Mouse (Mus musculus) CD4-positive, CD25-positive, alpha-beta regulatory T cell, adult 2 months (primary cell): ENCODE measurements at regions not wholly inside any gene's neighbourhood (a gene's known extent, or its start where the extent isn't known, plus 50 kb on each side); places are given as distances from the start of the nearest gene placed in this dataset.

Source experiments
- DNase-seq: peaks from one replicate; pipeline ENCODE4 v3.0.0-alpha.2; 2012; ENCODE audit warnings: low read depth, low spot score

DNA sequence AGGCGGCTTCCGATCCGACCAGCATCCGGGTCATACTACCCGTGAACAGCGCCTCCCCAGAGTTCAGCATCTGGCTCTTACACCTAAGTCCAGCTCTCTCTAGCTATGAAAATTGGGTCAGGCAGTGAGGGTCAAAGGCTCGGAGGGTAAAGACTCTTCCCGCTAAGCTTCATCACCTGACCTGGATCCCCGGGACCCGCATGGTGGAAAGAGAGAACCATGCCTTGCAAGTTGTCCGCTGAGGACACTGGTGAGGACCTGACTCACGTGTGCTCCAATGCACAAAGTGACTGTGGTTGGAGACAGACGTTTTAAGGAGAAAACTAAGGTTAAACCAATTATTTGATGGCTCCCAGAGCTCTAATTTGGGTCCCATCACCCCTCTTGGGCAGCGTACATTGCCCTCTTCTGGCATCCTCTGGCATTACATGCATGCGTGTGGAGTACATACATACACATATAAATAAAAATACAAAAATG, 74.6 kb upstream of the Sall4 start:
- DNase-seq, result peak; percentile 13

DNA sequence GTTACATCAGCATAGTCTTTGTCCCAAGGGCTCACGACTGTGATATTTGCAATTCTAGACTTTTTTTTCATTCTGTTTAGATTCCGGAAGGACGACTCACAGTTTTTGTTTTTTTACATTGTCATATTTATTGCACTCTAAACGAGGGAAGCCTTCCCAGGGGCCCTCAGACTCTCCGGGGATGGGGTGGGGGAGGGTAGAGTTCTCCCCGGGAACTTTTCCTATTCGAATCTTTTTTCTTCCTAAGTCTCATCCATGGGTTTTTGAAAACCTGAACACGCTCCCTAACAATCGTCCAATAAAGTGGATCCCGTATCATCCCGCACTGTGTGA, 73.9 kb upstream of the Sall4 start:
- DNase-seq, result no peak

DNA sequence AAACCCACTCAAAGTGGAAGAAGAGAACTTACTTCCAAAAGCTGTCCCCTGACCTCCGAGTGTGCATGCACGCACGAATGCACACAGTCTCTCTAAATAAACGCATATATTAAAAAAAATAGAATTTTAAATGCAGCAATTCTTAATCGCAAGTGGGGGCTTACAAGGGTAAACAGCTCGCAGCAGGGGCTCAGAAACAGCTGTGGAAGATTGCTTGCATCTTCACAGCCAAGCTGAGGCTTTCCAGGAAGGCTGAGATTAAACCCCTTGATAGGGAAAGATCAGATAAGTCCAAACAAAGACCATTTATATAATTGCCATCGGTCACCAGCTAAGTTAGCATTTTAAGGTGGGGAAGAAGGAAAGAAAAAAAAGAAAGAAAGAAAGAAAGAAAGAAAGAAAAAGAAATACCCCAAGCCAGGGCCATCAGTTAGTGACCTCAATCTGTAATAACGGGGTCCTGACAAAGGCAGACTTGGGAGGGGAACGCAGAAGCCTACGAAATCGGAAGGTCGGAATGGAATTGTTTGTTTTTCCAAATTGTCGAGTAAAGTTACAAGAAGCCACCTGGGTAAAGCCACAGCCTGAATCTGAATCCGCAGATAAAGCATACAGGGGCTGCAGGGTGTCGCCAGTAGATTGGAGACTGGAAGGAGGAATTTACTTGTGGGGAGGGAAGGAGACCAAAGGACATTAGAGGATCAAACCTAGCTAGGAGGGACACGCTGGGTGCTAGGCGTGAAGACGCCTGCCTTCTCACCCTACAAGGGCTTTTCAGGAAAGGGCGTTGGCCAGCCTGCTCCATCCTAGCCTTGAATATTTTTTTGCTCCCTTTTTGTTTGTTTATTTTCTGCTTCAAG, 73.3 kb upstream of the Sall4 start:
- no peak for DNase-seq

DNA sequence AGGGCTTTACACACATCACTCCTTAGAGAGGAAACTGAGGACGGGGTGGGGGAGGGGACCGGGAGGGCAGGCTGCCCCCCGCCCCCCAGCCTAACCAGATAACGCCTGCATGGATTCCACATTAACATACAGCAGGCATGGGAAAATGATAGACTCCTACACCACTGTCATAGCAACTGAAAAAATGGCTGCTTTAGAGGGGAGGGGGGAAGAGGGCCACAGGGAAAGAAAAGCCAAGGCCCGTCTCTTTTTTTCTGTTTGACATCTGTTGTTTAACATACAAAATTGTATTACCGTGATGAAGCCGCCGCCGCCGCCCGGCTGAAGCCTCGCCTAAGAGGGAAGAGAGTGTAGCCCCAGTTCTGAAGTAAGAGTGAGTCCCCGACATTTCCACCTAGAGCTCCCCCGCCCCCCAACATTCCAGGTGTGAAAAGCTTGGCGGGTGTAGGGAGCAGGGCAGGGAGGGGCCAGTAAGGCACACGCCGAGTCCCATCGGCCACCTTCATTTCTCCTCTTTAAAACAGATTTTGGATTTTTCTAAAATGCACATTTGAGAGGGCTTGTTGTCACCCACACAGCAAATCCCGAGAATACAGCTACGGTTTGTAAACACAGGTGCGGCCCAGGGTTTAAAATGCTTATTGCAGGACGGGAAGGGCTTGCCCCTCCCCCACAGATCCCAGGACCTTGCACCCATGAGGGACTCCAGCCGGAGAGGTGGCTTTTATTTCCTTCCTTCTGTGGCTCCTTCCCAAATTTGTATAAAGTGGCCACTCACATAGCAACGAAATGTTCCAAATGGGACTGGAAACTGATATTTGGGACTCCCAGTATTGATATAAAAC, 72.3 kb upstream of the Sall4 start:
- no peak for DNase-seq

DNA sequence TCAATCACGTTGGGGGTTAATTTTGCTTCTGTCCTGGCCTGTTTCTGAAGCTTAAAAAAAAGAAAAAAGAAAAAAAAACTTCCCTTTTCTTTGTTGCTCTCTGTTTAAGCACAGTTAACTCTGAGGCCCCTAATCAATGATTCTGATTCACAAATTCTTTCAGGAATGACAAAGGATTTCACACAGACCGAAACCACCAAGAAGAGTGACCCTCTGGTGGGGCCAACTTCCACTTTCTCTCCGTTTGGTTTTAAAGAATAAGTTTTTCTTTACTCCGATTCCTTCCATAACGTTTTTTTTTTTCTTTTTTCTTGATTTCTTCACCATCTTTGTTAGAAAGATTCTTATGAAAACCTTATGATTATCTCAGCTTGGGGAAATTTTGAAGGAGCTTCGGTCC, 71.5 kb upstream of the Sall4 start:
- DNase-seq, result no peak

DNA sequence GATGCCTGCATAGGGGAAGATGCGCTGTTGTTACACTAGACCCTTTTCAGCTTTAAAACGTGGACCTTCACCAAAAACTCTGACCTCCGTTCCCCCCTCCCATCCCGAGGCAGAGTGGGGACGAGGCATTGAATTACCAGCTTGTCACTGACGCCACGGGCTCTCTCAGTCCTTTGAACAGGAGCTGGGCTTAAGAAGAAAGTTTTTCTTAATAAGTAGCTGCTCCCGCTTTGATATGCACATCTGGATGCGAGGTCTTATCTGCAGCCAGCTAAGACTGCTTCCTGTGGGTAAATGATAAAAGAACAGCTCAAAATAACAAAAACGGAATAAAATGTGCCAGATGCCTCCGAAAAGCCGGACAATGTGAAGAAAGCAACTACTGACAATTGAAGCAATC, 70.9 kb upstream of the Sall4 start:
- no peak for DNase-seq

DNA sequence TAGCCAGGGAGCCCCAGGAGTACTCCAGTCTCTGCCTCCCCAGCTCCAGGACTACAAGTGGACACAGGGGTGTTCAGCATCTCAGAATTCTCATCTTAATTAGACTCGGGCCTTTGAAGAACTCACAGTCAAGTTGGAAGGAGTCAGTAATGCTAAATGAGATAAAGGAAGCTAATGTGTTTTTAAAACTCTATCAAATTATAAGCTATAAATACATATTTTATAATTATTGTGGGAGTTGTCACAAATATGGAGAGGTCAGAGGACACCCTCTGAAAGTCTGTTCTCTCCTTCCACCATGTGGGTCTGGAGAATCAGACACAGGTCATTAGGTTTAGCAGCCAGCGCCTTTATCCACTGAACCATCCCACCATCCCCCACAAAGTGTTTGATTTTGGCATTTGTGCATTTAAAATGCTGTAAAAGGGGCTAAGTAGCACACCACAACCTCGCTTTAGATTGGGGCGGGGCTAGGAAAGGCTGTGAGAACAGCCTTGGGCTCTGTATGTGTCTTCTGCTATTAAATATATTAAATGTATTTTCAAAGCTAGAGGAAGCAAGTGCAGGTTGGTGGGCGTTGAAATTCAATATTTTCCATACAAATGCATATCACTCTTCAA, 70.3 kb upstream of the Sall4 start:
- no peak for DNase-seq

DNA sequence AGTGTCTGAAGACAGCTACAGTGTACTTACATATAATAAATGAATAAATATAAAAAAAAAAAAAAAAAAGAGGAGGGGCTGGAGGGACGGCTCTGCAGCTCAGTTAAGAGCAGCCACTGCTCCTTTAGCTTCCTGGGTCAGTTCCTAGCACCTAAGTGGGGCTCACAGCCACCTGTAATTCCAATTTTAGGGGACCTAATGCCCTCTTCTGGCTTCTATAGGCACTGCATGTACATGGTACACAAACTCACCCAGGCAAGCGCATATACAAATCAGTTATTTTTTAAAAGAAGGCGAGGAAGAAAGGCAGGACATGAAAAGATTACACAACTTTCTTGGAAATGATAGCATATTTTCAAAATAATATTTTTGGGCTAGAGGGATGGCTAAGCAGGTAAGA, 67.0 kb upstream of the Sall4 start:
- DNase-seq, result no peak

DNA sequence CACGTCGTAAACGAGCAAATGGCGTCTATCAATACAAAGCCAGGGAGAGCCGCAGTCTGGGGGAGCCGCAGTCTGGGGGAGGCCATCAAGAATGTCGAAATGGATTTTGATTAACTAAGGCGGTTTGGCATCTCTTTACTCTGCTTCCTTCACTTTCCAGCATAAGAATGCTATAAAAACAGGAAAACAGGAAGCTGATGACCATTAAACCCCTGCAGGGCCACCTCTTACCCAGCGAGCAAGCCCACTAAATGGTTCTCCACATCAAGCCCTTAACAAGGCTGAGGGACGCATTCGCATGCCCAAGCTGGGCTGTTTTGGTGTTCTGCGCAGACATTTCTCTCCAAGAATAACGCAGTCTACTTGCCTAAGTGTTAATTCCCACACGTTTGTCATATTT, 64.0 kb upstream of the Sall4 start:
- no peak for DNase-seq

DNA sequence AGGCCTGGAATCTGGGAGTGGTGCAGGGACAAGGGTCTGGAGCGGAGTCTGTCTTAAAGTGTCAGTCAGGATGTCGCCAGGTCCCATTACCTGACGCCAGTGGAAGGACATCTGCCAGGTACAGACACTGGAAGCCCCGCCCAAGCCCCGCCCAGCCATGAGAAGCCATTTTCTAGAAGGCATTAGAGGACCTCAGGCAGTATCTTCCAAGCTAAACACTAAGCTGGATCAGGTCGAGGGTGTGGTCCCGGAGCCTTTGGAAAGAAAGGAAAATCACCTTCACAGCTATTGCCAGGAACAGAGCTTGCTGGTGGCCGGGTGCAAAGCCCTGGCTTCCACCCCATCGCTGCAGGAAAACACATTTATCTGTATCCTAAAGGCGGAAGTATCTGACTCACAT, 52.9 kb upstream of the Sall4 start:
- no peak for DNase-seq
